Mouse (Mus musculus) megakaryocyte, embryonic 14.5 days (primary cell): ENCODE measurements around the gene Fam129a. TPM values are rescaled to one million over a fixed set of nuclear protein-coding genes. Genes with fewer than 3 reads are reported as not detected.
"Not testable (repeated sequence)": the region's sequence is repeated elsewhere in the genome, so short reads cannot be mapped to it uniquely, and the experiment has no call there.

ENCODE experiments used
- H3K27me3 ChIP-seq: replicated peaks from 2 replicates; pipeline ENCODE3; 2012; ENCODE audit warnings: inconsistent platforms
- H3K36me3 ChIP-seq: replicated peaks from 2 replicates; pipeline ENCODE3; 2012; ENCODE audit warnings: low read length, inconsistent platforms, mixed read lengths
- H3K4me1 ChIP-seq: 2 replicates; pipeline ENCODE4 v1.6.1; 2012; ENCODE audit warnings: inconsistent platforms
- H3K4me3 ChIP-seq: replicated peaks from 2 replicates; pipeline ENCODE3; 2012; ENCODE audit warnings: moderate library complexity, mild to moderate bottlenecking, inconsistent platforms
- H3K9me3 ChIP-seq: 2 replicates; pipeline ENCODE4 v1.6.1; 2012; ENCODE audit warnings: inconsistent platforms
- FLI1 ChIP-seq: IDR thresholded peaks from 2 replicates; pipeline ENCODE4 v1.6.1; 2012; ENCODE audit warnings: low read length, inconsistent platforms, mixed read lengths
- GATA1 ChIP-seq: IDR thresholded peaks from 3 replicates; pipeline ENCODE4 v1.6.1; 2012; ENCODE audit warnings: mixed read lengths, low read length, inconsistent platforms, borderline replicate concordance
- polyA plus RNA-seq: library from polyadenylated mRNA; stranded (reverse); fragments of >175 nt; gene quantifications from 2 replicates; pipeline ENCODE4 v1.2.3, GENCODE M21; 2012; ENCODE audit warnings: low replicate concordance; ENCODE audit not compliant: insufficient read depth

Gene Fam129a
- polyA plus RNA-seq, 1 experiment: 1.0 TPM

DNA sequence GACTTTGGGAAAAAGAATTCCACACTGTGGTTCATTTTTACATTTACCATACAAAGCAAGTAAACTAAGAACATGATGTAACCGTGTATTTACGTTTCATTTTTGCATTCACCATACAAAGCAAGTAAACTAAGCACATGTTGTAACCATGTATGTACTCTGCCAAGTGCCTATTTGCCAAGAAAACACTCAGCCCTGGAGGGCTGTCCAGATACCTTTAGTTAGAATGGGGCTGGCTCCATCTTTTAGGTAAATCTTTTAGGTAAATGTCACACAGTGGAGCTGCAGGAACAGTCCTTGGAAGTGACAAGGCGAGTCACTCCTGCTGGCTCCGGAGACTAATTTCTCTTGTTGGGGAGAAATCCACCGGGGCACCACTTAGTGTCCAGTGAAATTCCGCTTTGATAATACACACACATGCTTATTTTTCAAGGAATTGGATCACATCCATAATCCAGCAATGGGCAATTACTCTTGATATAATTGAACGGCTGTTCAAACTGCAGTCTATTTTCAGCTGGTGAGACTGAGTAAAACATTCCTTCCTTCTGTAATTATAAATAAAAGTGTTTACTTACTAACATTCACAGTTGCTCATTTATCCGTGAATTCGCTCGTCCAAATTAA lies 150.5 kb downstream of the Fam129a start:
- H3K4me3 ChIP-seq: no peak overlapping the region
- no peaks in the 10 kb centered on the region for H3K9me3 ChIP-seq
- peaks cover 27% of the 10 kb centered on the region for H3K4me1 ChIP-seq
- peaks cover 18% of the 10 kb centered on the region for H3K27me3 ChIP-seq
- TF ChIP-seq GATA1: no peak
- TF ChIP-seq FLI1: no peak
- H3K36me3 ChIP-seq: peaks cover 4% of the 10 kb centered on the region

- TF ChIP-seq FLI1: no peak
- no peak for TF ChIP-seq GATA1
- Histone ChIP-seq H3K9me3 (no peaks in the 10 kb centered on the region), H3K36me3 (no peaks in the 10 kb centered on the region)
These were observed 152.8 kb downstream of the Fam129a start for GRCm38 (mm10) chr1:151723771-151724170.

GRCm38 (mm10) chr1:151725590-151725989 lies 154.6 kb downstream of the Fam129a start:
- Histone ChIP-seq H3K4me1 (peaks cover 16% of the 10 kb centered on the region), H3K36me3 (no peaks in the 10 kb centered on the region), H3K27me3 (peaks cover 13% of the 10 kb centered on the region), H3K4me3 (no peak overlapping the region), H3K9me3 (no peaks in the 10 kb centered on the region)
- no peak for TF ChIP-seq GATA1
- TF ChIP-seq FLI1: no peak

More at GRCm38 (mm10) chr1:151723771-151724170, 152.8 kb downstream of the Fam129a start:
- H3K27me3 ChIP-seq: peaks cover 15% of the 10 kb centered on the region
- peaks cover 25% of the 10 kb centered on the region for H3K4me1 ChIP-seq
- H3K4me3 ChIP-seq: no peak overlapping the region

GRCm38 (mm10) chr1:151726358-151726757 lies 155.4 kb downstream of the Fam129a start:
- no peaks in the 10 kb centered on the region for H3K36me3 ChIP-seq
- peaks cover 16% of the 10 kb centered on the region for H3K4me1 ChIP-seq
- TF ChIP-seq FLI1 (no peak), GATA1 (no peak)
- no peaks in the 10 kb centered on the region for H3K9me3 ChIP-seq
- H3K27me3 ChIP-seq: peaks cover 13% of the 10 kb centered on the region
- no peak overlapping the region for H3K4me3 ChIP-seq

- Histone ChIP-seq H3K4me1 (peaks cover 16% of the 10 kb centered on the region), H3K9me3 (no peaks in the 10 kb centered on the region), H3K4me3 (no peak overlapping the region), H3K36me3 (no peaks in the 10 kb centered on the region), H3K27me3 (peaks cover 6% of the 10 kb centered on the region)
- TF ChIP-seq GATA1 (no peak), FLI1 (no peak)
These were observed 157.2 kb downstream of the Fam129a start for GRCm38 (mm10) chr1:151728141-151728540.

DNA sequence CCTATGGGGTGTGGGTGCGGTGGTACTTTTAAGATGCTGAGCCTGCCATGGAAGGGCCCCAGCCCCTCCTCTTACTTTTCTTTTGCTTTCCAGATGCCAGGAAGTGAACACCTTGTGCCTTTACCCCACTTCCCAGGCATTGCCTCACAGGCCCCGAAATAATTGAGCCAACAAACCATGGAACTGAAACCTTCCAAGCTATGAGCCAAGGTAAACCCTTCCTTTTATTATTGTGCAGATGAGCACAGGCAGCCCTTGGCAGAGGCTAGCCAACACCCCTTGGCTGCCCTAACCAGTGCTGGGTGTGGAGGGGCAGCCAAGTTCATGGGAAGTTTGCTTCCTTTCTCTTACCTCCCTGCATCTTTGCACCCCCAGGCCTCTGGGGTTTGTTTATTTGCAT lies 166.2 kb downstream of the Fam129a start:
- Histone ChIP-seq H3K9me3 (peaks cover 7% of the 10 kb centered on the region), H3K4me3 (no peak overlapping the region), H3K27me3 (no peaks in the 10 kb centered on the region), H3K4me1 (no peaks in the 10 kb centered on the region; the same call in 1 of the 2 replicates), H3K36me3 (no peaks in the 10 kb centered on the region)
- TF ChIP-seq GATA1 (no peak), FLI1 (no peak)

DNA sequence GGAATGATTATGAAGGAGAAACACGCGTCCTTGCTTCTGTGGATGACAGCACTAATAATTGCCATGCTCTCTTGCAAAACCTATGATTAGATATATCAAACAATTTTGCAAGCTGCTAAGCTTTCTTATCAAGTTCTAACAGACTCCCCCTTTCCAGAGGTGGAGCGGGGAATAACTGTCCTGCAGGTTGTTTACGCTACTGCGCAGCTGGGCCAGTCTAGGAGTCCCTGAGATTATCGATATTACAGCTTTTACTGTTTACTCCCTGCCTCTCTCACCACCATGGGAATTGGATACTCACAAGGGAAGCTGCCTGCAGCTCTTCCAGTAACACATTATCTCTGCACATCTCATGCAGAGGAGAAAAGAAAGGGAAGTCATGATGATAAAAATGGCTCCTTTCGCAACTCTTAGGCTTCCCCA lies 170.2 kb downstream of the Fam129a start:
- Histone ChIP-seq H3K36me3 (no peaks in the 10 kb centered on the region), H3K9me3 (no peaks in the 10 kb centered on the region), H3K4me3 (no peak overlapping the region), H3K27me3 (no peaks in the 10 kb centered on the region), H3K4me1 (no peaks in the 10 kb centered on the region; the same call in 1 of the 2 replicates)
- TF ChIP-seq GATA1 (no peak), FLI1 (no peak)

- peaks cover 20% of the 10 kb centered on the region for H3K4me1 ChIP-seq
- not testable (repeated sequence) for H3K27me3 ChIP-seq, H3K9me3 ChIP-seq, H3K36me3 ChIP-seq, H3K4me3 ChIP-seq
These were observed 178.9 kb downstream of the Fam129a start for GRCm38 (mm10) chr1:151749894-151750293.

GRCm38 (mm10) chr1:151752946-151753345 lies 182.0 kb downstream of the Fam129a start:
- TF ChIP-seq FLI1 (no peak), GATA1 (no peak)
- peaks cover 28% of the 10 kb centered on the region for H3K4me1 ChIP-seq
- H3K4me3 ChIP-seq: no peak overlapping the region
- peaks cover 7% of the 10 kb centered on the region; the same call in 1 of the 2 replicates for H3K9me3 ChIP-seq
- no peaks in the 10 kb centered on the region for H3K36me3 ChIP-seq
- no peaks in the 10 kb centered on the region for H3K27me3 ChIP-seq

DNA sequence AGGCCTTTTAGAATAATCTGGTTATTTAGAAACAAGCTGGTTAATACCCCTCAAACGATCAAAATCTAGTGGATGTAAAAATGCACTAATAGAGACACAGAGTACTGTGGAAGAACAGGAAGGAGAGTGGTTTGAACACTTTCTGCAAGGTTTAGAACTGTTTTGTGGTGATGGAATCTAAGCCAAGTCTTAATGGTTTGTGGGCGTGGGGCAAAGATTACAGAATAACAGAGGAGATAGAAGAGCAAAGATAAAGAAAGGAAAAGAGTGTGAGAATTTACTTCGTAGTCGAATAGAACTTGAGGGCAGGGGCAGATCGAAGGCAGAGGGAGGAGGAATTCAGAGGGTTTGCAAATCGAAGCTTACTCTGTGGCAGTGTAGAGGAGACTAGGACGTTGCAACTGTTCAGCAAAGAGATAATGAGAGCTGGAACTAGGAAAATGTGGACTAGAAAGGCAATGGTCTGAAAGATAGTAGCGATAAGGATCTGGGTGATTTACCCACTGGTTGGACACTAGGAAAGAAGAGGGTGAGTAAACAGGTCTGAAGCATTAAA lies 182.5 kb downstream of the Fam129a start:
- Histone ChIP-seq H3K36me3 (no peaks in the 10 kb centered on the region), H3K4me3 (peak overlapping the region; percentile 94), H3K4me1 (peaks cover 32% of the 10 kb centered on the region), H3K9me3 (peaks cover 7% of the 10 kb centered on the region; the same call in 1 of the 2 replicates), H3K27me3 (no peaks in the 10 kb centered on the region)
- TF ChIP-seq FLI1 (no peak), GATA1 (no peak)

DNA sequence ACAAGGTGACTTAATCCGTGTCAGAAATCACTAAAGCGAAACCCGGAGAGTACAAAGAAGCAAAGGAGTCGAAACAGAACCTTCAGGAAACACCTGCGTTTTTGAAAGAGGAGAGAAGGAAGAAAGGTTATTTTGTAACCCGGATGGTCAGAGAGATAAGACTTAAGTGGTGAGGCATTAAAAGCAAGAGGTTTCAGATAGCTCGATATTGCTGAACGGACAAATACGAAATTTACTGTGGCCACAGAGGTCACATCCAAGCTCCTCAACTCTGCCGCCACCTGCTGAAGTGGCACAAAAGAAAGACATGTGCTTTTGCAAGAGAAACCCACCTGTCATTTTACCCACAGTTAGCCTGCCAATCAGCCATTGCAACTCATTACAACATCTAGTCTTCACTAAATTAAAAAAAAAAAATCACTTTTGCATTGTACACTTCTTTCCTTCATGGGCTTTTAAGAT lies 183.1 kb downstream of the Fam129a start:
- peaks cover 35% of the 10 kb centered on the region for H3K4me1 ChIP-seq
- H3K27me3 ChIP-seq: no peaks in the 10 kb centered on the region
- H3K36me3 ChIP-seq: no peaks in the 10 kb centered on the region
- peak overlapping the region; percentile 94 for H3K4me3 ChIP-seq
- TF ChIP-seq GATA1 (no peak), FLI1 (no peak)
- H3K9me3 ChIP-seq: peaks cover 4% of the 10 kb centered on the region; the same call in 1 of the 2 replicates
